Comparison of ENCODE assay signal across 8 mouse cellular contexts in the genomic region with DNA sequence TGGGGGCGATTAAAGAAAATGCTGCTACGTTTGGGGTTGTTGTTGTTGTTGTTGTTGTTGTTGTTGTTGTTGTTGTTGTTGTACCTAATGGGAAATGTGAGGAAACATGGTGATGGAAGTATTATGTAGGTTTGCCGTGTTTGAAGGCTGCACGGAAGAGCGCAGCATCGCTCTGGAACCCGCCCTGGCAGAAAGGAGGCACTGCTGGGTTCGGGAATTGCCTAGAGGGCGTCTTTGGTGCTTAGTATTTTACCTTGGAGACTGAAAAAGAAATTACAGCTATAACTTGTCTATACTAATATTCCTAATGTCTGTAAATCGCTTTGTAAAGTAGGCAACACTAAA. TPM values are rescaled to one million over a fixed set of nuclear protein-coding genes. Genes with fewer than 3 reads are reported as not detected.
DNase-seq lines count a peak whose midpoint lies in the region; ATAC-seq lines count a peak whose summit lies in the region.

No protein-coding gene starts in this region.

- DNase-seq in lung, postnatal 25 days (ENCODE audit: low spot score): no peak
- peak; percentile 57 to 65 for DNase-seq in cerebellum, postnatal 10 days
- no peak for DNase-seq in liver, embryonic 11.5 days (ENCODE audit: low spot score)
- DNase-seq in right cerebral cortex, postnatal 14 days: peak; percentile 35
- no peak for DNase-seq in gastrocnemius, postnatal 36 days
- no peak for DNase-seq in testis, postnatal 10 days (ENCODE audit: low spot score)

- H3K9me3 ChIP-seq in lung, embryonic 15.5 days: no peaks in the 10 kb centered on the region
- no peaks in the 10 kb centered on the region for H3K9me3 ChIP-seq in hindbrain, embryonic 13.5 days
- H3K9me3 ChIP-seq in liver, embryonic 11.5 days (ENCODE audit: control insufficient read depth, low read length): no peaks in the 10 kb centered on the region

- ATAC-seq in lung, embryonic 15.5 days (ENCODE audit: borderline replicate concordance, extremely low read depth, low FRiP score, low TSS enrichment): no peak
- ATAC-seq in hindbrain, embryonic 13.5 days (ENCODE audit: low FRiP score): peak; percentile 75
- no peak for ATAC-seq in liver, embryonic 11.5 days (replicated peaks; ENCODE audit: low FRiP score)

- WGBS in lung, embryonic 15.5 days: 2% methylated on average over 10 of the region's 10 CpGs
- 3% methylated on average over 10 of the region's 10 CpGs for WGBS in hindbrain, embryonic 13.5 days
- 6% methylated on average over 10 of the region's 10 CpGs for WGBS in liver, embryonic 11.5 days

- peak overlapping the region; percentile 36; the same call in 1 of the 2 replicates for H3K9ac ChIP-seq in lung, embryonic 15.5 days
- peak overlapping the region; percentile 78 for H3K9ac ChIP-seq in hindbrain, embryonic 13.5 days
- no peak overlapping the region for H3K9ac ChIP-seq in liver, embryonic 11.5 days (ENCODE audit: low read depth, low read length)

- intact Hi-C loops in gastrocnemius, postnatal 36 days (cut with DNase I): no loop called here

- peak overlapping the region; percentile 96 for H3K4me2 ChIP-seq in lung, embryonic 15.5 days
- peak overlapping the region; percentile 80 for H3K4me2 ChIP-seq in hindbrain, embryonic 13.5 days
- H3K4me2 ChIP-seq in liver, embryonic 11.5 days: peak overlapping the region; percentile 83

- no peak overlapping the region for H3K27ac ChIP-seq in lung, embryonic 15.5 days
- peak overlapping the region; percentile 81 for H3K27ac ChIP-seq in hindbrain, embryonic 13.5 days
- H3K27ac ChIP-seq in liver, embryonic 11.5 days (ENCODE audit: low read depth, low read length): no peak overlapping the region

- H3K36me3 ChIP-seq in lung, embryonic 15.5 days: no peaks in the 10 kb centered on the region
- no peaks in the 10 kb centered on the region for H3K36me3 ChIP-seq in hindbrain, embryonic 13.5 days
- H3K36me3 ChIP-seq in liver, embryonic 11.5 days (ENCODE audit: control insufficient read depth, insufficient read depth, low read length): no peaks in the 10 kb centered on the region

- H3K4me1 ChIP-seq in lung, embryonic 15.5 days: no peaks in the 10 kb centered on the region
- H3K4me1 ChIP-seq in hindbrain, embryonic 13.5 days (replicated peaks): peaks cover 11% of the 10 kb centered on the region
- no peaks in the 10 kb centered on the region for H3K4me1 ChIP-seq in liver, embryonic 11.5 days (replicated peaks; ENCODE audit: control insufficient read depth, insufficient read depth, low read length)

- peak overlapping the region; percentile 59 for H3K4me3 ChIP-seq in lung, embryonic 15.5 days
- H3K4me3 ChIP-seq in hindbrain, embryonic 13.5 days: peak overlapping the region; percentile 71
- peak overlapping the region; percentile 65 for H3K4me3 ChIP-seq in liver, embryonic 11.5 days (ENCODE audit: low read depth, low read length)

- H3K27me3 ChIP-seq in lung, embryonic 15.5 days: peaks cover 24% of the 10 kb centered on the region
- peaks cover 19% of the 10 kb centered on the region for H3K27me3 ChIP-seq in hindbrain, embryonic 13.5 days
- H3K27me3 ChIP-seq in liver, embryonic 11.5 days (replicated peaks; ENCODE audit: control insufficient read depth, insufficient read depth, low read length): peaks cover 33% of the 10 kb centered on the region

RNA-seq across cellular contexts. Expression of a gene that starts 9.4 kb away (rescaled TPM):
- 6.7 and 7.5 TPM in 2 replicates for polyA plus RNA-seq in lung, embryonic 15.5 days (2015; fragmentation: Nextera tagmentation; extraction: Ambion mirVana)
- 9.8 and 10.2 TPM in 2 replicates for polyA plus RNA-seq in hindbrain, embryonic 13.5 days (2015; fragmentation: Nextera tagmentation; extraction: Ambion mirVana)
- 2.6 and 3.5 TPM in 2 replicates for polyA plus RNA-seq in liver, embryonic 11.5 days (2014; fragmentation: Nextera tagmentation; extraction: Ambion mirVana)
- 1 to 10 TPM; 2.7 to 5.8 TPM for total RNA-seq in gastrocnemius, postnatal 36 days (2021)

Comparison
In these comparisons a context has a peak if more than half of its experiments do, and no peak if none do; other contexts are left out.
1. DNase-seq: peak in cerebellum, postnatal 10 days (2 of 2) and right cerebral cortex, postnatal 14 days (single experiment); none in lung, postnatal 25 days (single experiment), liver, embryonic 11.5 days (single experiment), gastrocnemius, postnatal 36 days (0 of 2) and testis, postnatal 10 days (single experiment).
2. Peak in every context shown above with its lines, with median percentiles within 50 percentile points of each other: H3K4me2 ChIP-seq and H3K4me3 ChIP-seq.